Mouse (Mus musculus): ENCODE results near the gene Dusp16. TPM values are rescaled to one million over a fixed set of nuclear protein-coding genes. Genes with fewer than 3 reads are reported as not detected.

Gene Dusp16
- total RNA-seq, 1 experiment = 10.3 TPM

GRCm38 (mm10) chr6:134720150-134720549, 72.3 kb downstream of the Dusp16 start:
- no peak for DNase-seq (ENCODE audit: low read depth, low spot score)
- Histone ChIP-seq H3K9me3 (ENCODE audit: control insufficient read depth, insufficient read depth, low read depth, low read length) (no peaks in the 10 kb centered on the region), H3K27ac (ENCODE audit: insufficient read depth, low read depth, low read length, poor library complexity, severe bottlenecking) (no peak overlapping the region), H3K9ac (ENCODE audit: insufficient read depth, low read depth, low read length, poor library complexity, severe bottlenecking) (no peak overlapping the region), H3K4me1 (ENCODE audit: control insufficient read depth in 2 of 2, insufficient read depth in 2 of 2, low read length in 2 of 2, poor library complexity in 1 of 2) (no peaks in the 10 kb centered on the region), H3K4me3 (ENCODE audit: insufficient read depth in 1 of 2, low read depth in 1 of 2, low read length in 2 of 2, poor library complexity in 1 of 2, severe bottlenecking in 1 of 2) (no peak overlapping the region), H3K36me3 (ENCODE audit: control insufficient read depth, insufficient read depth, low read length, poor library complexity, severe bottlenecking) (peaks cover 8% of the 10 kb centered on the region; the same call in 1 of the 2 replicates)
- in situ Hi-C loops (cut with MboI; ENCODE audit: low sequenced_read_pairs in 2 of 2, unreplicated experiment in 2 of 2) = no loop called here
- TF ChIP-seq ZC3H11A (IDR thresholded peaks at IDR 0.05; ENCODE audit: borderline replicate concordance, low read depth, low read length) (no peak), HCFC1 (IDR thresholded peaks at IDR 0.05; ENCODE audit: borderline replicate concordance, insufficient read depth, low read length) (no peak), MAFK (IDR thresholded peaks at IDR 0.05; ENCODE audit: insufficient read depth, low read depth, low read length) (no peak), CHD2 (IDR thresholded peaks at IDR 0.05; ENCODE audit: low read depth, low read length) (no peak), ZNF384 (IDR thresholded peaks at IDR 0.05; ENCODE audit: low read depth, low read length) (no peak)

- in situ Hi-C loops (cut with MboI; ENCODE audit: low sequenced_read_pairs in 2 of 2, unreplicated experiment in 2 of 2) = no loop called here
- TF ChIP-seq ZC3H11A (IDR thresholded peaks at IDR 0.05; ENCODE audit: borderline replicate concordance, low read depth, low read length) (no peak), CHD2 (IDR thresholded peaks at IDR 0.05; ENCODE audit: low read depth, low read length) (no peak), ZNF384 (IDR thresholded peaks at IDR 0.05; ENCODE audit: low read depth, low read length) (no peak), HCFC1 (IDR thresholded peaks at IDR 0.05; ENCODE audit: borderline replicate concordance, insufficient read depth, low read length) (no peak)
- Histone ChIP-seq H3K9me3 (ENCODE audit: control insufficient read depth, insufficient read depth, low read depth, low read length) (no peaks in the 10 kb centered on the region), H3K36me3 (ENCODE audit: control insufficient read depth, insufficient read depth, low read length, poor library complexity, severe bottlenecking) (peaks cover 7% of the 10 kb centered on the region; the same call in 1 of the 2 replicates), H3K27ac (ENCODE audit: insufficient read depth, low read depth, low read length, poor library complexity, severe bottlenecking) (no peak overlapping the region), H3K4me3 (ENCODE audit: insufficient read depth in 1 of 2, low read depth in 1 of 2, low read length in 2 of 2, poor library complexity in 1 of 2, severe bottlenecking in 1 of 2) (no peak overlapping the region), H3K4me1 (ENCODE audit: control insufficient read depth in 2 of 2, insufficient read depth in 2 of 2, low read length in 2 of 2, poor library complexity in 1 of 2) (no peaks in the 10 kb centered on the region), H3K9ac (ENCODE audit: insufficient read depth, low read depth, low read length, poor library complexity, severe bottlenecking) (no peak overlapping the region)
- DNase-seq (ENCODE audit: low read depth, low spot score) = no peak
Observed at GRCm38 (mm10) chr6:134719156-134719555, 73.3 kb downstream of the Dusp16 start.

DNA sequence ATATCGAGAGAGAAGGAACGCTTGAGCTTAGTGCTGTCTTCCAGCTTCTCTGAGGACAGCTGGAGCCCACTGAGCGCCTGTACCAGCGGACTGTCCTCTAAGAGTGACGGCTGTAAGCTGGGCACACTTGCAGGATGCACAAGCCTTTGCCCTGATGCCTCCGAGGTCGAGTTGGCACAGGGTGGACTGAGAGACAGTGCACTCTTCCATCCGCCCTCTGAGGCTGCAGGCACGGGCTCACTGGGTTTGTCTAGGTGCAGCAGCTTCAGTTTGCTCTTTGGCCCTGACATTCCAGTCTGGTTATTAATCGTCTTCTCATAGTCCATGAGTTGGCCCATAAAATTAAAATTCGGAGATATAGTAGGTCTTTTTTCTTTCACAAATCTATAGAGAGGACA, 73.8 kb downstream of the Dusp16 start:
- in situ Hi-C loops (cut with MboI; ENCODE audit: low sequenced_read_pairs in 2 of 2, unreplicated experiment in 2 of 2) = no loop called here
- H3K4me3 ChIP-seq (ENCODE audit: insufficient read depth in 1 of 2, low read depth in 1 of 2, low read length in 2 of 2, poor library complexity in 1 of 2, severe bottlenecking in 1 of 2) = no peak overlapping the region
- no peak overlapping the region for H3K9ac ChIP-seq (ENCODE audit: insufficient read depth, low read depth, low read length, poor library complexity, severe bottlenecking)
- no peaks in the 10 kb centered on the region for H3K9me3 ChIP-seq (ENCODE audit: control insufficient read depth, insufficient read depth, low read depth, low read length)
- H3K36me3 ChIP-seq (ENCODE audit: control insufficient read depth, insufficient read depth, low read length, poor library complexity, severe bottlenecking) = peaks cover 5% of the 10 kb centered on the region; the same call in 1 of the 2 replicates
- TF ChIP-seq ZC3H11A (IDR thresholded peaks at IDR 0.05; ENCODE audit: borderline replicate concordance, low read depth, low read length) (no peak), MAFK (IDR thresholded peaks at IDR 0.05; ENCODE audit: insufficient read depth, low read depth, low read length) (no peak), ZNF384 (IDR thresholded peaks at IDR 0.05; ENCODE audit: low read depth, low read length) (no peak), CHD2 (IDR thresholded peaks at IDR 0.05; ENCODE audit: low read depth, low read length) (no peak), HCFC1 (IDR thresholded peaks at IDR 0.05; ENCODE audit: borderline replicate concordance, insufficient read depth, low read length) (no peak)
- no peaks in the 10 kb centered on the region for H3K4me1 ChIP-seq (ENCODE audit: control insufficient read depth in 2 of 2, insufficient read depth in 2 of 2, low read length in 2 of 2, poor library complexity in 1 of 2)
- H3K27ac ChIP-seq (ENCODE audit: insufficient read depth, low read depth, low read length, poor library complexity, severe bottlenecking) = no peak overlapping the region
- no peak for DNase-seq (ENCODE audit: low read depth, low spot score)

DNA sequence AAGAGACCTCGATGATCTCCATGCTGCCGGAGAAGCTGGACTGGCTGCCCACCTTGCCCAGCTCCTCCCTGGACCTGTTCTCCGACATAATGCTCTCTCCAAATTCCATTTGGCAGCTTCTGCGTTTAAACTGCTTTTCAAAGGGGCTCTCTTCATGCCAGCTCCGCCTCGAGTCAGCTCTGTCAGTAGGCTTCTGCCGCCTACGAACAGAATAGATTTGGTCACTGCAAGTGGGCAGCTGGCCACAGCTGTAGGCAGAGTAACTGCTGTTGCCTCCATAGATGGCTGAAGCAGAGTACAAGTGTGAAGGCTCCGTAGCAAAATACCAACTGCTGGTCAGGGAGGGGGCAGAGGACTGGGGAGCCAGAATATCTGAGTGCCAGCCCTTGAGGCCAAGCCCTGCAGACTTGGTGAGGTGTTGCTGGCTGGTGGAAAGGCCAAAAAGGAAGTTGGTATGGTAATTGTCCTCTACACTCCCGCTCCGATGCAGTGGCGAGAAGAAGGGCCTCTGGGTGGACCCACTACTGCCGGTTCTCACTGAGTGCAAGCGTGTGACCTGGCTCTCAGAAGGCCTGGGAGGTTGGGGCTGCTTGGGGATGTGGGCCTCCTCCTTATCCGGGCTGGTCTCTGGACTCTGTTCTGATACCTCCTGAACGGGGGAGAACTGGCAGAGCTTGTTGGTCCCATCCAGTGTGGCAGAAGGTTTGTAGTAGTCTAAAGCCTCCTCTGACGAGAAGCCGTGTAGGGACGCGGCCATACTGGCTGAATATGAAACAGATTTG, 74.3 kb downstream of the Dusp16 start:
- H3K4me3 ChIP-seq (ENCODE audit: insufficient read depth in 1 of 2, low read depth in 1 of 2, low read length in 2 of 2, poor library complexity in 1 of 2, severe bottlenecking in 1 of 2) = no peak overlapping the region
- in situ Hi-C loops (cut with MboI; ENCODE audit: low sequenced_read_pairs in 2 of 2, unreplicated experiment in 2 of 2) = no loop called here
- TF ChIP-seq CHD2 (IDR thresholded peaks at IDR 0.05; ENCODE audit: low read depth, low read length) = no peak
- TF ChIP-seq MAFK (IDR thresholded peaks at IDR 0.05; ENCODE audit: insufficient read depth, low read depth, low read length) = no peak
- TF ChIP-seq ZC3H11A (IDR thresholded peaks at IDR 0.05; ENCODE audit: borderline replicate concordance, low read depth, low read length) = no peak
- TF ChIP-seq ZNF384 (IDR thresholded peaks at IDR 0.05; ENCODE audit: low read depth, low read length) = no peak
- no peak for TF ChIP-seq HCFC1 (IDR thresholded peaks at IDR 0.05; ENCODE audit: borderline replicate concordance, insufficient read depth, low read length)
- H3K9me3 ChIP-seq (ENCODE audit: control insufficient read depth, insufficient read depth, low read depth, low read length) = no peaks in the 10 kb centered on the region
- H3K4me1 ChIP-seq (ENCODE audit: control insufficient read depth in 2 of 2, insufficient read depth in 2 of 2, low read length in 2 of 2, poor library complexity in 1 of 2) = peaks cover 0 to 2% of the 10 kb centered on the region in 2 experiments; a peak in 1 of 4 replicates
- no peak for DNase-seq (ENCODE audit: low read depth, low spot score)
- H3K27ac ChIP-seq (ENCODE audit: insufficient read depth, low read depth, low read length, poor library complexity, severe bottlenecking) = no peak overlapping the region
- no peak overlapping the region for H3K9ac ChIP-seq (ENCODE audit: insufficient read depth, low read depth, low read length, poor library complexity, severe bottlenecking)
- H3K36me3 ChIP-seq (ENCODE audit: control insufficient read depth, insufficient read depth, low read length, poor library complexity, severe bottlenecking) = peaks cover 5% of the 10 kb centered on the region; the same call in 1 of the 2 replicates

Data from ES-E14 (cell line).